Mouse (Mus musculus) heart, embryonic 13.5 days (tissue): Measurements from ENCODE around the gene Kdm1b. TPM values are rescaled to one million over a fixed set of nuclear protein-coding genes. Genes with fewer than 3 reads are reported as not detected.

Source experiments
- ATAC-seq: fragments of 200-750 bp; cut with Nextera tagmentation; 2 replicates; pipeline ENCODE4 v1.8.0; 2017; ENCODE audit warnings: moderate TSS enrichment; ENCODE audit not compliant: insufficient number of reproducible peaks, low FRiP score, low TSS enrichment; ENCODE audit errors: extremely low read depth
- H3K27ac ChIP-seq: fragments of 300-500 bp; sonication (generic); replicated peaks from 2 replicates; pipeline ENCODE4 v1.5.1; 2015; ENCODE audit warnings: moderate library complexity, mild to moderate bottlenecking, inconsistent platforms
- H3K27me3 ChIP-seq: fragments of 300-500 bp; sonication (generic); replicated peaks from 2 replicates; pipeline ENCODE4 v1.6.1; 2015; ENCODE audit warnings: mild to moderate bottlenecking, inconsistent platforms
- H3K36me3 ChIP-seq: fragments of 300-500 bp; sonication (generic); 2 replicates; pipeline ENCODE4 v1.6.1; 2015; ENCODE audit warnings: mild to moderate bottlenecking, inconsistent platforms
- H3K4me1 ChIP-seq: fragments of 300-500 bp; sonication (generic); 2 replicates; pipeline ENCODE4 v1.6.1; 2015; ENCODE audit warnings: inconsistent platforms
- H3K4me2 ChIP-seq: fragments of 300-500 bp; sonication (generic); 2 replicates; pipeline ENCODE4 v1.6.1; 2015; ENCODE audit warnings: inconsistent platforms, mild to moderate bottlenecking, moderate library complexity
- H3K4me3 ChIP-seq: fragments of 300-500 bp; sonication (generic); 2 replicates; pipeline ENCODE4 v1.5.1; 2015; ENCODE audit warnings: moderate library complexity, mild to moderate bottlenecking, inconsistent platforms
- H3K9ac ChIP-seq: fragments of 300-500 bp; sonication (generic); 2 replicates; pipeline ENCODE4 v1.6.1; 2015; ENCODE audit warnings: inconsistent platforms, mild to moderate bottlenecking, moderate library complexity
- H3K9me3 ChIP-seq: fragments of 300-500 bp; sonication (generic); 2 replicates; pipeline ENCODE4 v1.6.1; 2016; ENCODE audit warnings: inconsistent platforms
- WGBS: fragments of 180-500 bp; shearing (Covaris S2); methylation state at CpG from one replicate; pipeline ENCODE4 v1.1.7; 2015; ENCODE audit warnings: mixed read lengths; 5-methylcytosine and 5-hydroxymethylcytosine counted together
- polyA plus RNA-seq: library from polyadenylated mRNA; unstranded; fragments of >200 nt; fragmentation: Nextera tagmentation; extraction: Ambion mirVana; gene quantifications from 2 replicates; pipeline ENCODE4 v1.2.1, GENCODE M21; 2015

Gene Kdm1b
- polyA plus RNA-seq, 1 experiment from 2014 or later = 6.6 TPM

- H3K4me1 ChIP-seq = peaks cover 4% of the 10 kb centered on the region; the same call in 1 of the 2 replicates
- H3K9me3 ChIP-seq = no peaks in the 10 kb centered on the region
- no peak overlapping the region for H3K9ac ChIP-seq
- no peak overlapping the region for H3K27ac ChIP-seq
- no peak overlapping the region for H3K4me3 ChIP-seq
- H3K36me3 ChIP-seq = peaks cover 52% of the 10 kb centered on the region
- 91% methylated on average over 17 of the region's 17 CpGs for WGBS
- H3K27me3 ChIP-seq = no peaks in the 10 kb centered on the region
- ATAC-seq = no peak
- H3K4me2 ChIP-seq = no peak overlapping the region
Observed at GRCm38 (mm10) chr13:47062756-47063155, 19.5 kb downstream of the Kdm1b start.

GRCm38 (mm10) chr13:47063985-47064760 lies 20.9 kb downstream of the Kdm1b start:
- peaks cover 52% of the 10 kb centered on the region for H3K36me3 ChIP-seq
- H3K27me3 ChIP-seq = no peaks in the 10 kb centered on the region
- H3K4me2 ChIP-seq = no peak overlapping the region
- H3K4me3 ChIP-seq = no peak overlapping the region
- 71% methylated on average over 15 of the region's 15 CpGs for WGBS
- no peak overlapping the region for H3K9ac ChIP-seq
- H3K4me1 ChIP-seq = peaks cover 4% of the 10 kb centered on the region; the same call in 1 of the 2 replicates
- no peak for ATAC-seq
- no peaks in the 10 kb centered on the region for H3K9me3 ChIP-seq
- H3K27ac ChIP-seq = no peak overlapping the region

GRCm38 (mm10) chr13:47066516-47066915 lies 23.2 kb downstream of the Kdm1b start:
- no peak overlapping the region for H3K4me2 ChIP-seq
- no peaks in the 10 kb centered on the region for H3K27me3 ChIP-seq
- H3K9me3 ChIP-seq = no peaks in the 10 kb centered on the region
- no peak for ATAC-seq
- H3K4me3 ChIP-seq = no peak overlapping the region
- 90% methylated on average over 10 of the region's 10 CpGs for WGBS
- no peak overlapping the region for H3K27ac ChIP-seq
- peaks cover 4% of the 10 kb centered on the region; the same call in 1 of the 2 replicates for H3K4me1 ChIP-seq
- no peak overlapping the region for H3K9ac ChIP-seq
- H3K36me3 ChIP-seq = peaks cover 40% of the 10 kb centered on the region

GRCm38 (mm10) chr13:47067001-47067400 lies 23.7 kb downstream of the Kdm1b start:
- no peak overlapping the region for H3K9ac ChIP-seq
- no peaks in the 10 kb centered on the region for H3K27me3 ChIP-seq
- H3K9me3 ChIP-seq = no peaks in the 10 kb centered on the region
- ATAC-seq = no peak
- peaks cover 4% of the 10 kb centered on the region; the same call in 1 of the 2 replicates for H3K4me1 ChIP-seq
- 81% methylated on average over 6 of the region's 6 CpGs for WGBS
- no peak overlapping the region for H3K4me3 ChIP-seq
- H3K36me3 ChIP-seq = peaks cover 41% of the 10 kb centered on the region
- H3K27ac ChIP-seq = no peak overlapping the region
- no peak overlapping the region for H3K4me2 ChIP-seq

- WGBS = 75% methylated on average over 15 of the region's 15 CpGs
- Histone ChIP-seq H3K27me3 (no peaks in the 10 kb centered on the region), H3K4me3 (no peak overlapping the region), H3K27ac (no peak overlapping the region), H3K9me3 (no peaks in the 10 kb centered on the region), H3K36me3 (peaks cover 54% of the 10 kb centered on the region), H3K4me1 (no peaks in the 10 kb centered on the region), H3K4me2 (no peak overlapping the region), H3K9ac (no peak overlapping the region)
- no peak for ATAC-seq
Observed at GRCm38 (mm10) chr13:47070329-47071080, 27.2 kb downstream of the Kdm1b start.

GRCm38 (mm10) chr13:47071871-47072270 lies 28.6 kb downstream of the Kdm1b start:
- Histone ChIP-seq H3K27ac (no peak overlapping the region), H3K4me1 (no peaks in the 10 kb centered on the region), H3K9ac (no peak overlapping the region), H3K36me3 (peaks cover 49% of the 10 kb centered on the region), H3K4me3 (no peak overlapping the region), H3K27me3 (no peaks in the 10 kb centered on the region), H3K9me3 (no peaks in the 10 kb centered on the region), H3K4me2 (no peak overlapping the region)
- ATAC-seq = no peak
- WGBS = 90% methylated on average over 13 of the region's 13 CpGs

GRCm38 (mm10) chr13:47072484-47072883 lies 29.2 kb downstream of the Kdm1b start:
- ATAC-seq = no peak
- no peak overlapping the region for H3K4me2 ChIP-seq
- H3K36me3 ChIP-seq = peaks cover 43% of the 10 kb centered on the region
- no peak overlapping the region for H3K4me3 ChIP-seq
- no peak overlapping the region for H3K27ac ChIP-seq
- whole genome bisulfite sequencing = 84% methylated on average over 5 of the region's 5 CpGs
- no peaks in the 10 kb centered on the region for H3K9me3 ChIP-seq
- H3K9ac ChIP-seq = no peak overlapping the region
- no peaks in the 10 kb centered on the region for H3K27me3 ChIP-seq
- no peaks in the 10 kb centered on the region for H3K4me1 ChIP-seq

GRCm38 (mm10) chr13:47076156-47076555 lies 32.9 kb downstream of the Kdm1b start:
- Histone ChIP-seq H3K4me1 (no peaks in the 10 kb centered on the region), H3K9ac (no peak overlapping the region), H3K36me3 (peaks cover 59% of the 10 kb centered on the region), H3K27ac (no peak overlapping the region), H3K9me3 (peaks cover 3% of the 10 kb centered on the region; the same call in 1 of the 2 replicates), H3K4me3 (no peak overlapping the region), H3K4me2 (no peak overlapping the region), H3K27me3 (no peaks in the 10 kb centered on the region)
- 73% methylated on average over 5 of the region's 5 CpGs for WGBS
- ATAC-seq = no peak

- Histone ChIP-seq H3K36me3 (peaks cover 64% of the 10 kb centered on the region), H3K4me3 (no peak overlapping the region), H3K27ac (no peak overlapping the region), H3K9me3 (peaks cover 3% of the 10 kb centered on the region; the same call in 1 of the 2 replicates), H3K27me3 (no peaks in the 10 kb centered on the region), H3K4me2 (no peak overlapping the region), H3K4me1 (no peaks in the 10 kb centered on the region), H3K9ac (no peak overlapping the region)
- ATAC-seq = no peak
Observed at GRCm38 (mm10) chr13:47077367-47077766, 34.1 kb downstream of the Kdm1b start.

- no peak overlapping the region for H3K4me2 ChIP-seq
- no peaks in the 10 kb centered on the region for H3K27me3 ChIP-seq
- no peak for ATAC-seq
- H3K36me3 ChIP-seq = peaks cover 66% of the 10 kb centered on the region
- no peak overlapping the region for H3K9ac ChIP-seq
- 68% methylated on average over 5 of the region's 5 CpGs for WGBS
- no peak overlapping the region for H3K27ac ChIP-seq
- H3K4me1 ChIP-seq = no peaks in the 10 kb centered on the region
- peaks cover 3% of the 10 kb centered on the region; the same call in 1 of the 2 replicates for H3K9me3 ChIP-seq
- no peak overlapping the region for H3K4me3 ChIP-seq
Observed at GRCm38 (mm10) chr13:47078799-47079198, 35.5 kb downstream of the Kdm1b start.

GRCm38 (mm10) chr13:47080905-47081505 lies 37.7 kb downstream of the Kdm1b start:
- ATAC-seq = no peak
- no peaks in the 10 kb centered on the region for H3K4me1 ChIP-seq
- 87% methylated on average over 4 of the region's 4 CpGs for WGBS
- H3K9me3 ChIP-seq = peaks cover 3% of the 10 kb centered on the region; the same call in 1 of the 2 replicates
- H3K4me3 ChIP-seq = no peak overlapping the region
- no peak overlapping the region for H3K27ac ChIP-seq
- H3K36me3 ChIP-seq = peaks cover 69% of the 10 kb centered on the region
- no peak overlapping the region for H3K4me2 ChIP-seq
- H3K9ac ChIP-seq = no peak overlapping the region
- no peaks in the 10 kb centered on the region for H3K27me3 ChIP-seq
